Mouse (Mus musculus) kidney, embryonic 16.5 days (tissue): ENCODE results near the gene Adora2a. TPM values are rescaled to one million over a fixed set of nuclear protein-coding genes. Genes with fewer than 3 reads are reported as not detected.

Experiments used
- ATAC-seq: fragments of 200-750 bp; cut with Nextera tagmentation; 2 replicates; pipeline ENCODE4 v1.8.0; 2017; ENCODE audit warnings: moderate TSS enrichment; ENCODE audit not compliant: low FRiP score, low TSS enrichment
- H3K27ac ChIP-seq: fragments of 300-500 bp; sonication (generic); 2 replicates; pipeline ENCODE4 v1.5.1; 2014; ENCODE audit warnings: low read length
- H3K27me3 ChIP-seq: fragments of 300-500 bp; sonication (generic); 2 replicates; pipeline ENCODE4 v1.6.1; 2014; ENCODE audit warnings: low read length, control low read depth, mixed read lengths; ENCODE audit not compliant: insufficient read depth
- H3K36me3 ChIP-seq: fragments of 300-500 bp; sonication (generic); 2 replicates; pipeline ENCODE4 v1.6.1; 2014; ENCODE audit warnings: low read length, control low read depth, mixed read lengths; ENCODE audit not compliant: insufficient read depth
- H3K4me1 ChIP-seq: fragments of 300-500 bp; sonication (generic); 2 replicates; pipeline ENCODE4 v1.6.1; 2014; ENCODE audit warnings: low read length, control low read depth, mixed read lengths; ENCODE audit not compliant: insufficient read depth
- H3K4me2 ChIP-seq: fragments of 300-500 bp; sonication (generic); replicated peaks from 2 replicates; pipeline ENCODE4 v1.6.1; 2014; ENCODE audit warnings: low read depth, low read length
- H3K4me3 ChIP-seq: fragments of 300-500 bp; sonication (generic); 2 replicates; pipeline ENCODE4 v1.5.1; 2014; ENCODE audit warnings: mild to moderate bottlenecking, low read length
- H3K9ac ChIP-seq: fragments of 300-500 bp; sonication (generic); replicated peaks from 2 replicates; pipeline ENCODE4 v1.6.1; 2014; ENCODE audit warnings: low read length
- H3K9me3 ChIP-seq: fragments of 300-500 bp; sonication (generic); 2 replicates; pipeline ENCODE4 v1.6.1; 2016; ENCODE audit warnings: low read length, control low read depth
- WGBS: fragments of 180-500 bp; shearing (Covaris S2); extraction: QIAGEN DNeasy Blood & Tissue Kit; methylation state at CpG from one replicate; pipeline ENCODE4 v1.1.7; 2014; 5-methylcytosine and 5-hydroxymethylcytosine counted together
- polyA plus RNA-seq: library from polyadenylated mRNA; unstranded; fragments of >200 nt; fragmentation: Nextera tagmentation; extraction: Ambion mirVana; gene quantifications from 2 replicates; pipeline ENCODE4 v1.2.1, GENCODE M21; 2015

Adora2a gene
- polyA plus RNA-seq, 1 experiment from 2014 or later, result 6.4 TPM

GRCm38 (mm10) chr10:75322966-75323365 lies 6.3 kb downstream of the Adora2a start:
- H3K4me2 ChIP-seq, result no peak overlapping the region
- H3K9ac ChIP-seq, result no peak overlapping the region
- no peak for ATAC-seq
- no peak overlapping the region for H3K4me3 ChIP-seq
- H3K27me3 ChIP-seq, result peaks cover 6% of the 10 kb centered on the region; the same call in 1 of the 2 replicates
- no peaks in the 10 kb centered on the region for H3K9me3 ChIP-seq
- no peaks in the 10 kb centered on the region for H3K36me3 ChIP-seq
- 55% methylated on average over 6 of the region's 6 CpGs for WGBS
- peaks cover 8% of the 10 kb centered on the region; the same call in 1 of the 2 replicates for H3K4me1 ChIP-seq
- H3K27ac ChIP-seq, result no peak overlapping the region

- H3K4me3 ChIP-seq, result no peak overlapping the region
- no peaks in the 10 kb centered on the region for H3K9me3 ChIP-seq
- H3K27me3 ChIP-seq, result no peaks in the 10 kb centered on the region
- no peak for ATAC-seq
- H3K4me1 ChIP-seq, result peaks cover 8% of the 10 kb centered on the region; the same call in 1 of the 2 replicates
- H3K36me3 ChIP-seq, result no peaks in the 10 kb centered on the region
- no peak overlapping the region for H3K27ac ChIP-seq
- 81% methylated on average over 8 of the region's 8 CpGs for WGBS
- H3K9ac ChIP-seq, result no peak overlapping the region
- no peak overlapping the region for H3K4me2 ChIP-seq
These were observed 7.3 kb downstream of the Adora2a start for GRCm38 (mm10) chr10:75323986-75324385.

DNA sequence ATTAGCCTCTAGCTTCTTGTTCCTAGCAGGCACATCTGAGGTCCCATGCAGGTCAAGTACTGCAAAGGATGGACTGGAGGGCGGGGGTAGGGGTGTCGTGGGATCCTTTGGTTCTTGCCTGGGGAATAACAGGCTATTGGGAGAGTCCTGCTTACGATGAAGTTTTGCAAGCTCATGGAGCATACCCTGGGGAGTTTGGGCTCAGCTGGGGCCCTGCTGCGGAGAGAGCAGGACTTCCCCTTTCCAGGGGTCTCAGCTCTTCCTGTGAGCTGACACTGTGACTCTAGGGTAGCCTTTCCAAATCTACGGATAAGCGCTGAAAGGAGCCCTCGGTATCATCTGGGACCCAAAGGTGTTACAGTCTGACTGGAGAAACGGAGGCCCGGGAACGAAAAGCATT lies 7.7 kb downstream of the Adora2a start:
- Histone ChIP-seq H3K4me3 (no peak overlapping the region), H3K36me3 (no peaks in the 10 kb centered on the region), H3K4me1 (peaks cover 8% of the 10 kb centered on the region; the same call in 1 of the 2 replicates), H3K9ac (no peak overlapping the region), H3K4me2 (no peak overlapping the region), H3K27me3 (no peaks in the 10 kb centered on the region), H3K9me3 (no peaks in the 10 kb centered on the region), H3K27ac (no peak overlapping the region)
- no peak for ATAC-seq
- 79% methylated on average over 10 of the region's 10 CpGs for WGBS

GRCm38 (mm10) chr10:75325821-75326220 lies 9.1 kb downstream of the Adora2a start:
- no peaks in the 10 kb centered on the region for H3K27me3 ChIP-seq
- WGBS, result 94% methylated on average over 23 of the region's 23 CpGs
- H3K36me3 ChIP-seq, result no peaks in the 10 kb centered on the region

GRCm38 (mm10) chr10:75326553-75326952 lies 9.9 kb downstream of the Adora2a start:
- no peak overlapping the region for H3K4me3 ChIP-seq
- H3K36me3 ChIP-seq, result no peaks in the 10 kb centered on the region
- H3K9ac ChIP-seq, result no peak overlapping the region
- H3K4me2 ChIP-seq, result no peak overlapping the region
- ATAC-seq, result no peak
- no peak overlapping the region for H3K27ac ChIP-seq
- H3K27me3 ChIP-seq, result no peaks in the 10 kb centered on the region
- H3K9me3 ChIP-seq, result no peaks in the 10 kb centered on the region
- H3K4me1 ChIP-seq, result peaks cover 8% of the 10 kb centered on the region; the same call in 1 of the 2 replicates
- WGBS, result 77% methylated on average over 3 of the region's 3 CpGs

More at GRCm38 (mm10) chr10:75325821-75326220, 9.1 kb downstream of the Adora2a start:
- no peak for ATAC-seq
- H3K4me1 ChIP-seq, result peaks cover 8% of the 10 kb centered on the region; the same call in 1 of the 2 replicates
- no peak overlapping the region for H3K9ac ChIP-seq
- no peak overlapping the region for H3K27ac ChIP-seq
- no peaks in the 10 kb centered on the region for H3K9me3 ChIP-seq
- H3K4me3 ChIP-seq, result no peak overlapping the region
- no peak overlapping the region for H3K4me2 ChIP-seq

GRCm38 (mm10) chr10:75327081-75327480 lies 10.4 kb downstream of the Adora2a start:
- ATAC-seq, result no peak
- Histone ChIP-seq H3K27ac (no peak overlapping the region), H3K36me3 (no peaks in the 10 kb centered on the region), H3K4me2 (no peak overlapping the region), H3K9me3 (no peaks in the 10 kb centered on the region), H3K4me3 (no peak overlapping the region), H3K4me1 (peaks cover 8% of the 10 kb centered on the region; the same call in 1 of the 2 replicates), H3K27me3 (no peaks in the 10 kb centered on the region), H3K9ac (no peak overlapping the region)
- WGBS, result 55% methylated on average over 11 of the region's 11 CpGs

GRCm38 (mm10) chr10:75328201-75328704 lies 11.6 kb downstream of the Adora2a start:
- Histone ChIP-seq H3K4me3 (no peak overlapping the region), H3K36me3 (no peaks in the 10 kb centered on the region), H3K4me1 (0 out of 2 replicates have a peak, but pooled peaks cover 5% of the 10 kb centered on the region), H3K4me2 (no peak overlapping the region), H3K27me3 (no peaks in the 10 kb centered on the region), H3K9me3 (no peaks in the 10 kb centered on the region), H3K9ac (no peak overlapping the region), H3K27ac (no peak overlapping the region)
- ATAC-seq, result no peak
- 34% methylated on average over 4 of the region's 4 CpGs for WGBS

- 77% methylated on average over 3 of the region's 3 CpGs for WGBS
- no peak for ATAC-seq
- no peak overlapping the region for H3K9ac ChIP-seq
These were observed 15.6 kb downstream of the Adora2a start for GRCm38 (mm10) chr10:75332268-75332667.

GRCm38 (mm10) chr10:75333176-75333776 lies 16.6 kb downstream of the Adora2a start:
- no peak overlapping the region for H3K9ac ChIP-seq
- H3K4me3 ChIP-seq, result no peak overlapping the region
- no peaks in the 10 kb centered on the region for H3K9me3 ChIP-seq
- WGBS, result 95% methylated on average over 23 of the region's 23 CpGs
- no peak for ATAC-seq
- H3K27ac ChIP-seq, result no peak overlapping the region
- no peak overlapping the region for H3K4me2 ChIP-seq
- H3K4me1 ChIP-seq, result peaks cover 10% of the 10 kb centered on the region; the same call in 1 of the 2 replicates
- no peaks in the 10 kb centered on the region for H3K27me3 ChIP-seq
- H3K36me3 ChIP-seq, result no peaks in the 10 kb centered on the region

More at GRCm38 (mm10) chr10:75332268-75332667, 15.6 kb downstream of the Adora2a start:
- Histone ChIP-seq H3K9me3 (no peaks in the 10 kb centered on the region), H3K36me3 (no peaks in the 10 kb centered on the region), H3K27ac (no peak overlapping the region), H3K4me3 (no peak overlapping the region), H3K4me1 (peaks cover 12% of the 10 kb centered on the region; the same call in 1 of the 2 replicates), H3K4me2 (no peak overlapping the region), H3K27me3 (no peaks in the 10 kb centered on the region)

- no peak; the same call in 1 of the 2 replicates for ATAC-seq
- H3K4me1 ChIP-seq, result peaks cover 10% of the 10 kb centered on the region; the same call in 1 of the 2 replicates
- no peak overlapping the region for H3K4me2 ChIP-seq
- H3K36me3 ChIP-seq, result no peaks in the 10 kb centered on the region
- no peak overlapping the region for H3K4me3 ChIP-seq
- no peak overlapping the region for H3K27ac ChIP-seq
- 52% methylated on average over 7 of the region's 7 CpGs for WGBS
- no peaks in the 10 kb centered on the region for H3K9me3 ChIP-seq
- no peaks in the 10 kb centered on the region for H3K27me3 ChIP-seq
- H3K9ac ChIP-seq, result no peak overlapping the region
These were observed 17.5 kb downstream of the Adora2a start for GRCm38 (mm10) chr10:75334175-75334574.
